Mouse (Mus musculus): ENCODE results near the gene Emilin2. TPM values are rescaled to one million over a fixed set of nuclear protein-coding genes. Genes with fewer than 3 reads are reported as not detected.

Gene Emilin2
- polyA plus RNA-seq, 1 experiment = 3.2 TPM

GRCm38 (mm10) chr17:71317571-71317970 is 5.8 kb upstream of the Emilin2 start:
- TF ChIP-seq TCF3 (IDR thresholded peaks at IDR 0.05; ENCODE audit: insufficient read length, low read depth) (no peak), POLR2AphosphoS2 (IDR thresholded peaks at IDR 0.05; ENCODE audit: insufficient read length, low read depth) (no peak), MYOG (IDR thresholded peaks at IDR 0.05; ENCODE audit: control insufficient read depth in 1 of 3, insufficient read depth in 1 of 3, insufficient read length in 2 of 3, low read depth in 2 of 3) (no peak), POLR2A (IDR thresholded peaks at IDR 0.05; ENCODE audit: insufficient read length, low read depth) (no peak), MAX (IDR thresholded peaks at IDR 0.05; ENCODE audit: low read depth) (no peak), E2F4 (IDR thresholded peaks at IDR 0.05; ENCODE audit: insufficient read depth) (no peak), CEBPB (IDR thresholded peaks at IDR 0.05; ENCODE audit: insufficient read depth, poor library complexity, severe bottlenecking) (no peak), TCF12 (IDR thresholded peaks at IDR 0.05; ENCODE audit: insufficient read depth, poor library complexity, severe bottlenecking) (no peak), REST (IDR thresholded peaks at IDR 0.05; ENCODE audit: insufficient read depth, insufficient read length) (no peak), USF1 (IDR thresholded peaks at IDR 0.05; ENCODE audit: low read depth) (no peak), SRF (IDR thresholded peaks at IDR 0.05; ENCODE audit: control insufficient read depth, insufficient read length, low read depth) (no peak), MYOD1 (IDR thresholded peaks at IDR 0.05; ENCODE audit: control insufficient read depth in 1 of 3, insufficient read length in 2 of 3, low read depth in 2 of 3) (no peak)
- Histone ChIP-seq H3K27me3 (ENCODE audit: control insufficient read depth, insufficient read depth, insufficient read length) (no peaks in the 10 kb centered on the region), H3K4me2 (ENCODE audit: low read depth) (no peak overlapping the region), H3K79me2 (ENCODE audit: control insufficient read depth, insufficient read depth) (no peaks in the 10 kb centered on the region), H3ac (ENCODE audit: control insufficient read depth, insufficient read length) (no peak overlapping the region), H3K36me3 (ENCODE audit: control insufficient read depth, insufficient read depth) (no peaks in the 10 kb centered on the region), H3K4me3 (no peak overlapping the region)

GRCm38 (mm10) chr17:71314315-71314714 is 2.5 kb upstream of the Emilin2 start:
- Histone ChIP-seq H3K27me3 (ENCODE audit: control insufficient read depth, insufficient read depth, insufficient read length) (no peaks in the 10 kb centered on the region), H3K4me3 (no peak overlapping the region), H3K4me2 (ENCODE audit: low read depth) (no peak overlapping the region), H3ac (ENCODE audit: control insufficient read depth, insufficient read length) (no peak overlapping the region), H3K36me3 (ENCODE audit: control insufficient read depth, insufficient read depth) (no peaks in the 10 kb centered on the region), H3K79me2 (ENCODE audit: control insufficient read depth, insufficient read depth) (no peaks in the 10 kb centered on the region)
- TF ChIP-seq SRF (IDR thresholded peaks at IDR 0.05; ENCODE audit: control insufficient read depth, insufficient read length, low read depth) (no peak), REST (IDR thresholded peaks at IDR 0.05; ENCODE audit: insufficient read depth, insufficient read length) (no peak), MAX (IDR thresholded peaks at IDR 0.05; ENCODE audit: low read depth) (no peak), E2F4 (IDR thresholded peaks at IDR 0.05; ENCODE audit: insufficient read depth) (no peak), USF1 (IDR thresholded peaks at IDR 0.05; ENCODE audit: low read depth) (no peak), MYOG (IDR thresholded peaks at IDR 0.05; ENCODE audit: control insufficient read depth in 1 of 3, insufficient read depth in 1 of 3, insufficient read length in 2 of 3, low read depth in 2 of 3) (no peak), POLR2A (IDR thresholded peaks at IDR 0.05; ENCODE audit: insufficient read length, low read depth) (no peak), TCF12 (IDR thresholded peaks at IDR 0.05; ENCODE audit: insufficient read depth, poor library complexity, severe bottlenecking) (no peak)

- Histone ChIP-seq H3K4me2 (ENCODE audit: low read depth) (peak overlapping the region; percentile 79), H3K36me3 (ENCODE audit: control insufficient read depth, insufficient read depth) (no peaks in the 10 kb centered on the region), H3K4me3 (peak overlapping the region; percentile 19), H3K27me3 (ENCODE audit: control insufficient read depth, insufficient read depth, insufficient read length) (no peaks in the 10 kb centered on the region), H3K79me2 (ENCODE audit: control insufficient read depth, insufficient read depth) (no peaks in the 10 kb centered on the region), H3ac (ENCODE audit: control insufficient read depth, insufficient read length) (no peak overlapping the region)
- TF ChIP-seq MYOG (IDR thresholded peaks at IDR 0.05; ENCODE audit: control insufficient read depth in 1 of 3, insufficient read depth in 1 of 3, insufficient read length in 2 of 3, low read depth in 2 of 3) = no peak
- TF ChIP-seq POLR2A (IDR thresholded peaks at IDR 0.05; ENCODE audit: insufficient read length, low read depth) = no peak
- TF ChIP-seq USF1 (IDR thresholded peaks at IDR 0.05; ENCODE audit: low read depth) = no peak
- no peak for TF ChIP-seq CEBPB (IDR thresholded peaks at IDR 0.05; ENCODE audit: insufficient read depth, poor library complexity, severe bottlenecking)
- TF ChIP-seq TCF12 (IDR thresholded peaks at IDR 0.05; ENCODE audit: insufficient read depth, poor library complexity, severe bottlenecking) = no peak
- no peak for TF ChIP-seq REST (IDR thresholded peaks at IDR 0.05; ENCODE audit: insufficient read depth, insufficient read length)
- TF ChIP-seq POLR2AphosphoS2 (IDR thresholded peaks at IDR 0.05; ENCODE audit: insufficient read length, low read depth) = no peak
- TF ChIP-seq SRF (IDR thresholded peaks at IDR 0.05; ENCODE audit: control insufficient read depth, insufficient read length, low read depth) = no peak
- no peak for TF ChIP-seq E2F4 (IDR thresholded peaks at IDR 0.05; ENCODE audit: insufficient read depth)
Measured at GRCm38 (mm10) chr17:71310486-71311339, 1.1 kb downstream of the Emilin2 start.

- Histone ChIP-seq H3K27me3 (ENCODE audit: control insufficient read depth, insufficient read depth, insufficient read length) (no peaks in the 10 kb centered on the region), H3K4me2 (ENCODE audit: low read depth) (peak overlapping the region; percentile 79), H3K79me2 (ENCODE audit: control insufficient read depth, insufficient read depth) (no peaks in the 10 kb centered on the region), H3ac (ENCODE audit: control insufficient read depth, insufficient read length) (no peak overlapping the region), H3K36me3 (ENCODE audit: control insufficient read depth, insufficient read depth) (no peaks in the 10 kb centered on the region), H3K4me3 (peak overlapping the region; percentile 19)
- TF ChIP-seq POLR2A (IDR thresholded peaks at IDR 0.05; ENCODE audit: insufficient read length, low read depth) (no peak), POLR2AphosphoS2 (IDR thresholded peaks at IDR 0.05; ENCODE audit: insufficient read length, low read depth) (no peak), MYOG (IDR thresholded peaks at IDR 0.05; ENCODE audit: control insufficient read depth in 1 of 3, insufficient read depth in 1 of 3, insufficient read length in 2 of 3, low read depth in 2 of 3) (no peak), MYOD1 (IDR thresholded peaks at IDR 0.05; ENCODE audit: control insufficient read depth in 1 of 3, insufficient read length in 2 of 3, low read depth in 2 of 3) (no peak), USF1 (IDR thresholded peaks at IDR 0.05; ENCODE audit: low read depth) (no peak), SRF (IDR thresholded peaks at IDR 0.05; ENCODE audit: control insufficient read depth, insufficient read length, low read depth) (no peak), TCF12 (IDR thresholded peaks at IDR 0.05; ENCODE audit: insufficient read depth, poor library complexity, severe bottlenecking) (no peak), MAX (IDR thresholded peaks at IDR 0.05; ENCODE audit: low read depth) (no peak), CEBPB (IDR thresholded peaks at IDR 0.05; ENCODE audit: insufficient read depth, poor library complexity, severe bottlenecking) (no peak), TCF3 (IDR thresholded peaks at IDR 0.05; ENCODE audit: insufficient read length, low read depth) (no peak), REST (IDR thresholded peaks at IDR 0.05; ENCODE audit: insufficient read depth, insufficient read length) (no peak), E2F4 (IDR thresholded peaks at IDR 0.05; ENCODE audit: insufficient read depth) (no peak)
Measured at GRCm38 (mm10) chr17:71309711-71310485, 1.9 kb downstream of the Emilin2 start.
